Mouse (Mus musculus): ENCODE data around the gene Vmn2r94.

Vmn2r94 gene

GRCm38 (mm10) chr17:18277656-18278055 lies at the start of gene Vmn2r94:
Gene Vmn2r94, minus strand, starts transcription at chr17:18277756.
- DNase-seq, result no peak

- no peak for DNase-seq
These were observed 45.5 kb upstream of the Vmn2r94 start for GRCm38 (mm10) chr17:18323031-18323430.

DNA sequence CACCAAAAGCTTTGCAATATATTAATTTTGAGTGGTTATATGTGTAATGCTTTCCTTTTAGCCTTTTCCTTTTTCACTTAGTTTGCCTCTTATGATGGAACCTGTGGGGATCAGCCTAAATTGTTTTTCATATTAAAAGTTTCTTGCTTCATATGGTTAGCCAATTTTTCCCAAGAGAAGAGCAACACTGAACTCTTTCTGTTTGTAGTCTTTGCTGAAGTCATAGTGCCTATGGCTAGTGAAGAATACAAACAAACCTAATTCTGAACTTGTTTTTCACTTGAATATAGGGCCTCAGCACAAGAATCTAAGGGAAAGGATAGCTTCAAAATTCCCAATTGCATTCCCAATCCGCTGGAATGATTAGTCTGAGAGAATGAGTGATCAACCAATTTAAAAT lies 20.2 kb upstream of the Vmn2r94 start, which contains the start of gene Vmn2r93:
Gene Vmn2r93, plus strand, starts transcription at position 301 of the 400 bp plus-strand sequence.
- DNase-seq, result no peak

DNA sequence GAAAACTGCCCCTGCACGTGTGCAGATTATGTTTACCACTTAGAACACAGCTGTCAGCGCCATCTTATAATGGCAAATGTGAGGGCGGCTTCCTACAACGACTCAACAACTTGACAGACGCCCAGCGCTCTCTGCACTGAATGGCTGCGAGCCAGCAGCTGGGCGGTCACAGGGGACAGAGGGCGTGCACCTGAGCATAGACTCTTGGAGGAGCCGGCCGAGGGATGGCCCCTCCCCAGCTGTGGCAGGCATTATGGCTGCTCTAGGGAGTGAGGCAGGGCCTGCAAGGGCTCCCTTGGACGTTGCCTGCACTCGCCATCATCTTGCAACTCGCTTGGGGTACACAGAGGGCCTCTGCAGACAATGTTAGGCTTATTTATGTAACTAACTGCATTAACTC lies 40.6 kb downstream of the Vmn2r94 start:
- DNase-seq, result no peak

- no peak for DNase-seq
These were observed 45.6 kb downstream of the Vmn2r94 start for GRCm38 (mm10) chr17:18231996-18232395.

DNA sequence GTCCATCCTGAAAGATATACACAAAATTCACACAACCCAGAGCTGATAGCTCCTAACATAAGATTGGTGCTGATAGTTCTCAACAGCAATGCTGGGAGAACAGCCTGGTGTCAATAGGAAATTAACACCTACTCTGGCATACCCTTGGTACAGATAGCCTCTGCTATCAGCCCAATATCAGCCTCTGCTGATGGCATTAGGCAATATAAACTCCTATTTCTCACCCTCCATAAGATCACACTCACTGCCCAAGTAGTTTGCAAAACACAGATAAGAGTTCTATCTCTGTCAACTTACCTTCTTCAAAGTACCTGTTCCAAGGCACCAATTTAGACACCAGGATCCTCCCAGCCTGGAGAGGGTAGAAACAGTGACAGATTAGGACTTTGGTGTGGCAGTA lies 56.3 kb downstream of the Vmn2r94 start:
- DNase-seq, result no peak

Data from spleen, adult 18-20 months (tissue).